Mouse (Mus musculus): ENCODE results near the gene Espn. TPM values are rescaled to one million over a fixed set of nuclear protein-coding genes. Genes with fewer than 3 reads are reported as not detected.

Espn gene
- total RNA-seq, 2 experiments from 2014 or later: 1.8 to 2.7 TPM

- peak; percentile 82 to 88 for DNase-seq
- intact Hi-C loops (cut with DNase I): no loop called here
Observed at GRCm38 (mm10) chr4:152153771-152154177, 1.6 kb upstream of the Espn start.

- intact Hi-C loops (cut with DNase I): no loop called here
- DNase-seq: no peak
Observed at GRCm38 (mm10) chr4:152151451-152151965, 663 bp downstream of the Espn start.

GRCm38 (mm10) chr4:152150546-152150945, 1.6 kb downstream of the Espn start:
- DNase-seq: no peak
- intact Hi-C loops (cut with DNase I): no loop called here

GRCm38 (mm10) chr4:152146033-152146827, 5.9 kb downstream of the Espn start:
- intact Hi-C loops (cut with DNase I): no loop called here
- DNase-seq: no peak

GRCm38 (mm10) chr4:152145473-152145872, 6.7 kb downstream of the Espn start:
- no peak for DNase-seq
- intact Hi-C loops (cut with DNase I): no loop called here

- intact Hi-C loops (cut with DNase I): no loop called here
- no peak for DNase-seq
Observed at GRCm38 (mm10) chr4:152143632-152144031, 8.5 kb downstream of the Espn start.

GRCm38 (mm10) chr4:152141521-152142135, 10.5 kb downstream of the Espn start:
- DNase-seq: no peak
- intact Hi-C loops (cut with DNase I): no loop called here

GRCm38 (mm10) chr4:152140441-152140840, 11.7 kb downstream of the Espn start:
- DNase-seq: peak in 1 of 2 experiments; percentile 47
- intact Hi-C loops (cut with DNase I): no loop called here

- DNase-seq: peak; percentile 89
- intact Hi-C loops (cut with DNase I): no loop called here
Observed at GRCm38 (mm10) chr4:152138497-152139260, 13.5 kb downstream of the Espn start.

- intact Hi-C loops (cut with DNase I): no loop called here
- DNase-seq: no peak
Observed at GRCm38 (mm10) chr4:152136876-152137250, 15.3 kb downstream of the Espn start.

GRCm38 (mm10) chr4:152136112-152136875, 15.9 kb downstream of the Espn start:
- intact Hi-C loops (cut with DNase I): no loop called here
- DNase-seq: no peak

GRCm38 (mm10) chr4:152135363-152135762, 16.8 kb downstream of the Espn start:
- intact Hi-C loops (cut with DNase I): no loop called here
- DNase-seq: no peak

GRCm38 (mm10) chr4:152134507-152134906, 17.7 kb downstream of the Espn start:
- DNase-seq: peak in 1 of 2 experiments; percentile 55
- intact Hi-C loops (cut with DNase I): no loop called here

- no peak for DNase-seq
- intact Hi-C loops (cut with DNase I): no loop called here
Observed at GRCm38 (mm10) chr4:152133213-152133612, 19.0 kb downstream of the Espn start.

GRCm38 (mm10) chr4:152132772-152133169, 19.4 kb downstream of the Espn start:
- DNase-seq: no peak
- intact Hi-C loops (cut with DNase I): no loop called here

GRCm38 (mm10) chr4:152131809-152132771, 20.1 kb downstream of the Espn start:
- intact Hi-C loops (cut with DNase I): no loop called here
- no peak for DNase-seq

GRCm38 (mm10) chr4:152130771-152131653, 21.2 kb downstream of the Espn start:
- DNase-seq: peak; percentile 68 to 73
- intact Hi-C loops (cut with DNase I): no loop called here

GRCm38 (mm10) chr4:152129395-152129930, 22.7 kb downstream of the Espn start:
- DNase-seq: no peak
- intact Hi-C loops (cut with DNase I): no loop called here

Data from heart, postnatal 36 days (tissue).